Mouse (Mus musculus): ENCODE measurements around the gene Tmem184b. TPM values are rescaled to one million over a fixed set of nuclear protein-coding genes. Genes with fewer than 3 reads are reported as not detected.

The Tmem184b gene
- polyA plus RNA-seq, 1 experiment from 2014 or later, result 42.0 TPM

DNA sequence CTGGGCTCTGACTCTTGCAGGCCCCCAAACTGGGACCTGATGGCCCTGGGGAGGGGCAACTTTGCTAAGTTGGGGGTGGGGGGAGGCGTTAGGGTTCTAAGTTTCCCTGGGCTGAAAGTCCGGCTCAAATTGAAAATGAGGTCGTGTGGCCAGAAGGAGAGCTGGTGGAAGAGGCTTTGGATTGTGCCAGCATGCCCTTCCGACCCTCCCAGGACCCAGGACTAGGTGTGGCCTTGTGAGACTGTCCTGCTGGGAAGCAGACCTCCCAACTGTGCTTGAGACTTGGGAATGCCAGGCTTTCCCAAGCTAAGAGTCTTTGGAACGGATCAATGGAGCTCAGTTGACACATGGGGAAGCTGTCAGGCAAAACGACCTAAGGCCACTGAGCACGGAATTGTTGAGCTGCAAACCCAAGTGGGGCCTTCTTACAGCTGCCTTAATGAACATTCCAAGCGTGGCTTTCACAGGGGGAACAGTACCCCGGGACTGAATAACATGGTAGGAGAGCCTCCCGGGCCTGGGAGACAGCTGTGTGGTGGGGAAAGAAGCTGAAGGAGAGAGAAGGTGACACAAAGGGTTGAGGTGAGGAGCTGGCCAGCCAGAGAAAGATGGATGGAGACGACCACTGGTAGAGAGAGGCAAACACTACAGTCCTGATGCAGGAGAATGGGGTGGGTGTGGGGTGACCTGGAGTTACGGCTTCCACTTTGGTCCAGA lies 45.2 kb downstream of the Tmem184b start:
- Histone ChIP-seq H3K9ac (0 out of 2 replicates have a peak overlapping the region, but pooled peaks have one; percentile 70), H3K4me1 (replicated peaks) (peaks cover 24% of the 10 kb centered on the region), H3K4me2 (peak overlapping the region; percentile 98), H3K9me3 (no peaks in the 10 kb centered on the region), H3K4me3 (peak overlapping the region; percentile 44), H3K36me3 (peaks cover 24% of the 10 kb centered on the region), H3K27me3 (peaks cover 17% of the 10 kb centered on the region), H3K27ac (replicated peaks) (peak overlapping the region; percentile 23; the same call in 1 of the 2 replicates)
- ATAC-seq (ENCODE audit: low read depth), result peak; percentile 5; the same call in 1 of the 2 replicates
- WGBS, result 45% methylated on average over 12 of the region's 12 CpGs

GRCm38 (mm10) chr15:79357036-79357911 lies 46.1 kb downstream of the Tmem184b start:
- H3K4me2 ChIP-seq, result peak overlapping the region; percentile 98
- H3K27me3 ChIP-seq, result peaks cover 17% of the 10 kb centered on the region
- H3K36me3 ChIP-seq, result peaks cover 15% of the 10 kb centered on the region
- ATAC-seq (ENCODE audit: low read depth), result peak; percentile 85
- peaks cover 24% of the 10 kb centered on the region for H3K4me1 ChIP-seq (replicated peaks)
- H3K9ac ChIP-seq, result peak overlapping the region; percentile 70
- 1% methylated on average over 53 of the region's 77 CpGs for WGBS
- H3K27ac ChIP-seq (replicated peaks), result 0 out of 2 replicates have a peak overlapping the region, but pooled peaks have one; percentile 23
- no peaks in the 10 kb centered on the region for H3K9me3 ChIP-seq
- peak overlapping the region; percentile 44 for H3K4me3 ChIP-seq

- H3K4me1 ChIP-seq (replicated peaks), result peaks cover 27% of the 10 kb centered on the region
- H3K36me3 ChIP-seq, result peaks cover 7% of the 10 kb centered on the region; the same call in 1 of the 2 replicates
- no peak overlapping the region for H3K27ac ChIP-seq (replicated peaks)
- peak overlapping the region; percentile 44 for H3K4me3 ChIP-seq
- peak overlapping the region; percentile 98 for H3K4me2 ChIP-seq
- ATAC-seq (ENCODE audit: low read depth), result no peak
- H3K9me3 ChIP-seq, result no peaks in the 10 kb centered on the region
- 78% methylated on average over 8 of the region's 8 CpGs for WGBS
- no peak overlapping the region for H3K9ac ChIP-seq
- H3K27me3 ChIP-seq, result peaks cover 17% of the 10 kb centered on the region
Measured at GRCm38 (mm10) chr15:79356481-79356880, 46.9 kb downstream of the Tmem184b start.

DNA sequence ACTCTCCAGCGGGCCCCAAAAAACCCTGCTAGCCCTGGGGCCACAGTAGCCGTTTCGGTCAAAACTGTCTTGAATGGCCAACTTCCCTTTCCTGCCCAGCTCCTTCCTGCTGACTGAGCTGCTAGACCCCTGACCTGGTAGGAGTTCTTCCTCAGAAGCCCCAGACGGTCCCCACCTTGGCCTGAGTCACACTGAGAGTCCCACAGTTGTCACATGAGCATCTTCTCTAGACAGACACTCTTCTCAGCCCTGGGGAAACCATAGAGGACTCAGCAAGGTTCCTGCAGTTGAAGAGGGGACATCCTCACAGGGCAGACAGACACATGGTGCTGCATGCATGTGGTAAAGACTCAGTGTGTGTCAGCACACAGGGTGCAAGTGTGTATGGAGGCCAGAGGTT lies 48.8 kb downstream of the Tmem184b start:
- no peak for ATAC-seq (ENCODE audit: low read depth)
- no peak overlapping the region for H3K27ac ChIP-seq (replicated peaks)
- no peak overlapping the region for H3K4me2 ChIP-seq
- peaks cover 24% of the 10 kb centered on the region for H3K27me3 ChIP-seq
- no peaks in the 10 kb centered on the region for H3K9me3 ChIP-seq
- no peak overlapping the region for H3K4me3 ChIP-seq
- H3K36me3 ChIP-seq, result 0 out of 2 replicates have a peak, but pooled peaks cover 4% of the 10 kb centered on the region
- no peak overlapping the region for H3K9ac ChIP-seq
- 78% methylated on average over 4 of the region's 4 CpGs for WGBS
- peaks cover 25% of the 10 kb centered on the region for H3K4me1 ChIP-seq (replicated peaks)

- Histone ChIP-seq H3K4me1 (replicated peaks) (peaks cover 28% of the 10 kb centered on the region), H3K9me3 (no peaks in the 10 kb centered on the region), H3K27me3 (peaks cover 32% of the 10 kb centered on the region), H3K4me2 (no peak overlapping the region), H3K9ac (no peak overlapping the region), H3K36me3 (no peaks in the 10 kb centered on the region), H3K4me3 (no peak overlapping the region), H3K27ac (replicated peaks) (no peak overlapping the region)
- no peak for ATAC-seq (ENCODE audit: low read depth)
- WGBS, result 84% methylated on average over 5 of the region's 5 CpGs
Measured at GRCm38 (mm10) chr15:79353690-79354305, 49.6 kb downstream of the Tmem184b start.

DNA sequence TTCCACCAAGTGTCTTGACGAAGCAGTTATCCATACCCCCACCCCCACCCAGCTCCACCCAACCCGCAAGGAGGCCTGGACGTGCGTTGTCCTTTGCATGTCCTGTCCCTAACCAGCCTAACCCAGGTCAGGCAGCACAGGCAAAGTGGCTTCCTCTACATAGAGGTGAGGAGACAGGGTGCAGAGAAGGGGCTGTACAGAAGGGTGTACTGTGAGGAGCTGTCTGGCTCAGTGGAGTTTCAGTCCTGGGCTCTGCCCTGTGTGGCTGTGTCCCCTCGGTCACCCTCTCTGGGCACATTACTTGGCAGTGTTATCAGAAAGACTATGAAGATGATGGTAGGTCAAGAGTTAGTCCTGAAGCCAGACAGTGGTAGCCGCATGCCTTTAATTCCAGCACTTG lies 50.9 kb downstream of the Tmem184b start:
- 87% methylated on average over 6 of the region's 6 CpGs for WGBS
- H3K9me3 ChIP-seq, result no peaks in the 10 kb centered on the region
- no peaks in the 10 kb centered on the region for H3K36me3 ChIP-seq
- H3K9ac ChIP-seq, result no peak overlapping the region
- H3K4me2 ChIP-seq, result no peak overlapping the region
- no peak overlapping the region for H3K27ac ChIP-seq (replicated peaks)
- H3K27me3 ChIP-seq, result peaks cover 36% of the 10 kb centered on the region
- no peak for ATAC-seq (ENCODE audit: low read depth)
- H3K4me3 ChIP-seq, result no peak overlapping the region
- H3K4me1 ChIP-seq (replicated peaks), result peaks cover 32% of the 10 kb centered on the region

GRCm38 (mm10) chr15:79351331-79351767 lies 52.0 kb downstream of the Tmem184b start:
- WGBS, result 40% methylated on average over 15 of the region's 15 CpGs
- Histone ChIP-seq H3K27me3 (peaks cover 30% of the 10 kb centered on the region), H3K4me2 (no peak overlapping the region), H3K4me1 (replicated peaks) (peaks cover 21% of the 10 kb centered on the region), H3K27ac (replicated peaks) (peak overlapping the region; percentile 3; the same call in 1 of the 2 replicates), H3K4me3 (no peak overlapping the region), H3K9ac (no peak overlapping the region), H3K36me3 (no peaks in the 10 kb centered on the region), H3K9me3 (no peaks in the 10 kb centered on the region)
- no peak for ATAC-seq (ENCODE audit: low read depth)

GRCm38 (mm10) chr15:79350866-79351265 lies 52.5 kb downstream of the Tmem184b start:
- Histone ChIP-seq H3K9me3 (no peaks in the 10 kb centered on the region), H3K36me3 (no peaks in the 10 kb centered on the region), H3K27ac (replicated peaks) (peak overlapping the region; percentile 3; the same call in 1 of the 2 replicates), H3K4me2 (no peak overlapping the region), H3K4me1 (replicated peaks) (peaks cover 20% of the 10 kb centered on the region), H3K4me3 (no peak overlapping the region), H3K9ac (no peak overlapping the region), H3K27me3 (peaks cover 30% of the 10 kb centered on the region)
- ATAC-seq (ENCODE audit: low read depth), result no peak
- 94% methylated on average over 4 of the region's 4 CpGs for WGBS

DNA sequence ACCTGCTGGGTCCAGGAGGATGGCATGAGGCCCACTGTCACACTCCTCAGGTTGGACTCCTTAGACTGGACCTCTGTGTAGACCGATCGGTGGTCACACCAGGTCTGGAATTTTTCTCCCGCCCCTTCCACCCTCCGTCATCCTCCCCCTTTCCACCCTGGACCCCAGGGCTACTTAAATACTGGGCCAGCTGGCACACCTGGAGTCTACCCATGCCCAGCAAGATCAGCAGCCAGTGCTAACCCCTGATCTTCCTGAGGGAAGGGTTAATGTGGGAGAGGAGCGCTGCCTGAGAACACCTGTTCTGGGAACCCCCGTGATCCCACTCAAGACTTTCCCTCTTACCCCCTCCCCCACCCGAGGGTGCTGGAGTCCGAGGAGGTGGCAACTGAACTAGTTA lies 54.7 kb downstream of the Tmem184b start:
- H3K4me1 ChIP-seq (replicated peaks), result peaks cover 20% of the 10 kb centered on the region
- no peak overlapping the region for H3K27ac ChIP-seq (replicated peaks)
- H3K4me2 ChIP-seq, result peak overlapping the region; percentile 95
- peaks cover 27% of the 10 kb centered on the region for H3K27me3 ChIP-seq
- no peaks in the 10 kb centered on the region for H3K9me3 ChIP-seq
- WGBS, result 70% methylated on average over 8 of the region's 8 CpGs
- ATAC-seq (ENCODE audit: low read depth), result no peak
- H3K36me3 ChIP-seq, result no peaks in the 10 kb centered on the region
- peak overlapping the region; percentile 79 for H3K9ac ChIP-seq
- peak overlapping the region; percentile 75 for H3K4me3 ChIP-seq

- peak overlapping the region; percentile 79 for H3K9ac ChIP-seq
- peak overlapping the region; percentile 84 for H3K27ac ChIP-seq (replicated peaks)
- peaks cover 27% of the 10 kb centered on the region for H3K27me3 ChIP-seq
- WGBS, result 2% methylated on average over 44 of the region's 46 CpGs
- H3K4me1 ChIP-seq (replicated peaks), result peaks cover 20% of the 10 kb centered on the region
- no peaks in the 10 kb centered on the region for H3K36me3 ChIP-seq
- H3K4me2 ChIP-seq, result peak overlapping the region; percentile 95
- peak; percentile 70 for ATAC-seq (ENCODE audit: low read depth)
- peak overlapping the region; percentile 75 for H3K4me3 ChIP-seq
- no peaks in the 10 kb centered on the region for H3K9me3 ChIP-seq
Measured at GRCm38 (mm10) chr15:79347845-79348506, 55.4 kb downstream of the Tmem184b start.

DNA sequence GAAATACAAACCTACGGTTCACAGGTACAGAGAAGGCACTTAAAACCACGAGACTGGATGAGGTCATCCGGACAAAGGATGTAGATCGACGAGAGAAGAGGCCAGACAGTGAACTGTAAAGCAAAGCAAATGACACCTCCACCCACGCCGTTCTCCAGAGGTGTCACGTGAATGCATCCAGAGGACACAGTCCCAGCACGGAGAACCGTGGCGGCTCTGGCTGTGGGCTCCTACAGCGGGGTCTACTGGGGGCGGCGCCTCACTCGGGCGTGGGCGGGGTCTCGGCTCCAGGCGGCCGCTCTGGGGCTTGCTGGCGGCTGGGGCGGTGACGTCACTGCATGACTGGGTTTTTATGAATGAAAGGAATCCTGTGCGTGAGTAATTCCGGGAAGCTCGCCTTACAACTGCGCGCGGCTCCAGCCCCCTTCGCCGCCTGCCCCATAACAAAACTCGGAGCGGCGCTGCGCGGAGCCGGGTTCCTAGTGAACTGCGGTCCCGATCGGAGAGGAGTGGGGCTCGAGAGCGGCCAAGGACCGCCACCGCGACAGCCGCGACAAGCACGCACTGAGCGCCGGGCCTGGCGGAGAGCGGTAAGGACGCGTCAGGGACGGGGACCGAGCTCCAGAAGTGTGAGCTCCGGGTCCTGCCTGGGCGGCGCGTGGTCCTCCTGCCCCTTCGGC lies 56.1 kb downstream of the Tmem184b start:
- under 1% methylated on average over 61 of the region's 61 CpGs for WGBS
- Histone ChIP-seq H3K4me3 (peak overlapping the region; percentile 75), H3K4me2 (peak overlapping the region; percentile 95), H3K27ac (replicated peaks) (peak overlapping the region; percentile 84), H3K9me3 (no peaks in the 10 kb centered on the region), H3K36me3 (no peaks in the 10 kb centered on the region), H3K27me3 (peaks cover 27% of the 10 kb centered on the region), H3K4me1 (replicated peaks) (peaks cover 20% of the 10 kb centered on the region), H3K9ac (peak overlapping the region; percentile 79)
- peak; percentile 93 for ATAC-seq (ENCODE audit: low read depth)

All from neural tube, embryonic 13.5 days (tissue).